Mouse (Mus musculus) thymus, adult 2 months (tissue): ENCODE results near the gene Ikzf3. TPM values are rescaled to one million over a fixed set of nuclear protein-coding genes. Genes with fewer than 3 reads are reported as not detected.

Source experiments
- DNase-seq: peaks from one replicate; pipeline ENCODE4 v3.0.0; 2021
- H3K27ac ChIP-seq: fragments of 200-500 bp; 2 replicates; pipeline ENCODE4 v1.5.1; 2012; ENCODE audit warnings: low read length, control low read depth; ENCODE audit not compliant: control insufficient read depth, insufficient read depth
- H3K27me3 ChIP-seq: fragments of 200-500 bp; 2 replicates; pipeline ENCODE4 v1.6.1; 2012; ENCODE audit warnings: mild to moderate bottlenecking, low read length, moderate library complexity, mixed read lengths; ENCODE audit not compliant: control insufficient read depth, insufficient read depth
- H3K36me3 ChIP-seq: fragments of 200-500 bp; 2 replicates; pipeline ENCODE4 v1.6.1; 2012; ENCODE audit warnings: mild to moderate bottlenecking, low read length, moderate library complexity; ENCODE audit not compliant: control insufficient read depth, insufficient read depth
- H3K4me1 ChIP-seq: fragments of 200-500 bp; replicated peaks from 2 replicates; pipeline ENCODE4 v1.6.1; 2012; ENCODE audit warnings: low read length; ENCODE audit not compliant: control insufficient read depth, insufficient read depth
- H3K4me3 ChIP-seq: fragments of 200-500 bp; 2 replicates; pipeline ENCODE4 v1.5.1; 2012; ENCODE audit warnings: mild to moderate bottlenecking, low read length, control low read depth, moderate library complexity; ENCODE audit not compliant: control insufficient read depth, insufficient read depth
- CTCF ChIP-seq: fragments of 200-500 bp; IDR thresholded peaks from 2 replicates; pipeline ENCODE4 v1.5.1; 2012; ENCODE audit warnings: mild to moderate bottlenecking, control low read depth, low read length, moderate library complexity, borderline replicate concordance; ENCODE audit not compliant: control insufficient read depth, poor library complexity, insufficient read depth; ENCODE audit errors: extremely low read depth
- POLR2A ChIP-seq: fragments of 200-500 bp; IDR thresholded peaks from 2 replicates; pipeline ENCODE4 v1.6.1; 2012; ENCODE audit warnings: mild to moderate bottlenecking, low read length, control low read depth, moderate library complexity; ENCODE audit not compliant: control insufficient read depth, poor library complexity, insufficient read depth; ENCODE audit errors: extremely low read depth
- WGBS: fragments of 180-500 bp; shearing (Covaris S2); methylation state at CpG from one replicate; pipeline ENCODE4 v1.1.7; 2018; 5-methylcytosine and 5-hydroxymethylcytosine counted together
- polyA plus RNA-seq: library from polyadenylated mRNA; depleted of rRNA; stranded (reverse); fragments of >200 nt; gene quantifications from 2 replicates; pipeline ENCODE4 v1.2.3, GENCODE M21; 2012

Ikzf3 gene
- polyA plus RNA-seq, 1 experiment, result 143 TPM

- H3K27ac ChIP-seq, result peak overlapping the region; percentile 100
- TF ChIP-seq CTCF (no peak), POLR2A (no peak)
- no peaks in the 10 kb centered on the region for H3K36me3 ChIP-seq
- no peaks in the 10 kb centered on the region for H3K27me3 ChIP-seq
- DNase-seq, result no peak
- peaks cover 70% of the 10 kb centered on the region for H3K4me1 ChIP-seq
- H3K4me3 ChIP-seq, result no peak overlapping the region
- WGBS, result 76% methylated on average over 9 of the region's 9 CpGs
These were observed 86.0 kb downstream of the Ikzf3 start for GRCm38 (mm10) chr11:98459860-98460259.

DNA sequence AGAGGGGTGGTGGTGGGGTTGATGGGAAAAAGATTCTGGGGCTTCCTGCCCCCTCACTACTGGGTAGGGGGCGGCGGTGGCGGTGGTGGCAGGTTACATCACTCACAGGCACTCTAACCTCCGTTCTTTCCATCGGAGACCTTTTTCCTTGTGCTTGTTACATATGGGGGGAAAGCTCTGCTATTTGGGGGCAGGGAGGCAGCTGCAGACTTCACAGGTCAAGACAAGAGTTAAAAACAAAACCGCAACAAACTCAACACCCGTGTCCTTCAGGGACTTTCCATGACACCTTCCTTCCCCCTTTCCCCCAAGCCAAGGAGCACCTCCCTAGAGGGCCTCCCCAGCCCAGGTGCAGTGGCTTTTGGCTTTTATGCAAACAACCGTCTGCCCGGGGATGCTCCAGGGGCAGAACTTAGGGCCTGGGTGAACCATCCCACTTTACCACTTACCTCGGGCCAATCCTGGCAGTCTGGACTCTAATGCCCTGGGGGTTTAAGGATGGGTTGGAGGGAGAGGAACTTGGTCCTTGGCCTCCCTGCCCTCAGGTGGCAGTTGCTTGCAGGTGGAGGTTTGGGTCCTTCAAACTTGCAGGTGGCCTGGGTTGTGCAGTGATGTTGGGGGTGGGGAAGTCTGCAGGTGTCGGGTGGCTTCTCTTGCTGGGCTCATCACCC lies 86.6 kb downstream of the Ikzf3 start:
- Histone ChIP-seq H3K27ac (peak overlapping the region; percentile 100), H3K36me3 (no peaks in the 10 kb centered on the region), H3K27me3 (no peaks in the 10 kb centered on the region), H3K4me3 (peak overlapping the region; percentile 49), H3K4me1 (peaks cover 64% of the 10 kb centered on the region)
- WGBS, result under 1% methylated on average over 11 of the region's 11 CpGs
- DNase-seq, result peak; percentile 86
- TF ChIP-seq CTCF, result no peak; the same call in 1 of the 2 replicates
- 0 out of 2 replicates have a peak, but pooled peaks have one; percentile 13 for TF ChIP-seq POLR2A

DNA sequence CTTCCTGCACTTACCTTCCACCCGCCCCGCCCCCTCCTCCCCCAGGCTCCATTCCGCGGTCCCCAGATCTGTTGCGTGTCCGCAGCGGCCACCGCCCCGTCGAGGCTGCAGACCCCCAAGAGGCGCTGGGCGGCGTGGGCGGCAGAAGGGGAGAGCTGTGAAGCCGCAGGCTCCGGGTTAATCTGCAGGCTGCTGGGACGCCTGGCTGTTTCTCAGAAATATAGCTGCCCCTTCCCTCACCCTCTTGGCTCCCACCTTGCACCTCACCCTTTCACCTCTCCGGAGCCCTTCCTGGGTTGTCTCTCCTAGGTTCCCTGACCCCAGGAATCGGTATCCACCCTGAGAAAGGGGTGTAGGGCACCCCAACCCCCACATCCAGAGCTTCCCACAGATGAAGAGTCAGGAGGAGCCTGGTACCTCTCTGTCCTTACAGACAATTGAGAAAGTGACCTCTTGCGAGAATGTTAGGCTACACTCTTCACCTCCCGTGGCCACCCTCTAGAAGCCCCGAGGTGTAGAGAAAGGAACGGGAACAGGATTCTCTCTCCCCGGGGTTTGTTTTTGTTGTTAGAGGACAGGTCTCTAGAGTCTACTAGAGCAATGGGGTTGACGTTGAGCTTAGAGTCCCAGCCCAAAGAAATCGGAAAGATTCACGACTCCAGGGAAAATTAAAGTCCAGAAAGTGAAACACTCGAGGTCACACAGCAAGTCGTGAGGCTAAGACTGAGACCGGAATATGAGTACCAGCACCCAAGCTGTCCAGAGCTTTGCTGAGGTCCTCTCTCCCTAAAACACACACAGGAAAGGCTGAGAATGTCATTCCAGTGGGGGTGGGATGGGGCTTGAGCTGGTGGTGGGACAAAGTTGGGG lies 87.5 kb downstream of the Ikzf3 start:
- H3K4me3 ChIP-seq, result peak overlapping the region; percentile 49
- peaks cover 55% of the 10 kb centered on the region for H3K4me1 ChIP-seq
- DNase-seq, result no peak
- no peaks in the 10 kb centered on the region for H3K36me3 ChIP-seq
- H3K27ac ChIP-seq, result peak overlapping the region; percentile 100
- 1% methylated on average over 30 of the region's 30 CpGs for WGBS
- TF ChIP-seq POLR2A (no peak), CTCF (no peak)
- no peaks in the 10 kb centered on the region for H3K27me3 ChIP-seq

DNA sequence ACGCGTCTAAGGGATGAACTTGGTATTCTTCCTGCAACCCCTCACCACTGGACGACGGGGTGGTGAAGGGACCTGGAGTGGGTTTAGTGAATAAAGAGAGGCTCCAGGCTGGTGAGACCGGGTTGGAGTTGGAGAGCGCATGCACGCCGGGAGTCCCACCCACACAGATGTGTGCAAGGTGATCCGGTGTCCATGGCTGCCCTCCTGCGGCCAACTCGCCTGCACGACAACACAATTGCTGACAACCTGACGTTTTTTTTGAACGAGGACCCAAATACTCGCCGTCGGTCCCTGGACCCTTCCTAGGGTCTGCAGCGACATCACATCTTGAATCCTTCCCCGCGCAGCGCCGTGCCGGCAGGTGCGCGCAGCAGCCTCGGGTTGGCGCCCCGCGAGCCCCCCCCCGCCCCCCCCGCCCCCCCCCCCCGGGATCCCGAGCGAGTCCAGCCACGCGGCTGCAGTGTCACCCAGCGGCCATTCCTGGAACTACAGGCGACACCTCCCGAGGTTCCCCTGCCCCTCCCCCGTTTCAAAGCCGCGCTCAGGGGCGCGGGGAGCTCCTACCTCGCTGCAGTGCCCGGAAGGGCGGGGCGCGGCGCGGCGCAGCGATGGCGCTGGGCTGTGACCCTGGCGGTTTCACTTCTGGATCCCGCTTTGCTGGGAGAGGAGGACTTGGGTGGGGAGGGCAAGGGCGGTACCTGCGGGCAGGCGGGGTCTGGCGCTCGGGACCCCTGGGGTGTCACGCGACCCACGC lies 88.3 kb downstream of the Ikzf3 start:
- WGBS, result 1% methylated on average over 63 of the region's 64 CpGs
- peak overlapping the region; percentile 100 for H3K27ac ChIP-seq
- TF ChIP-seq CTCF (peak; percentile 85; the same call in 1 of the 2 replicates), POLR2A (peak; percentile 97)
- H3K4me3 ChIP-seq, result peak overlapping the region; percentile 55
- DNase-seq, result peak; percentile 98
- peaks cover 49% of the 10 kb centered on the region for H3K4me1 ChIP-seq
- no peaks in the 10 kb centered on the region for H3K36me3 ChIP-seq
- no peaks in the 10 kb centered on the region for H3K27me3 ChIP-seq

DNA sequence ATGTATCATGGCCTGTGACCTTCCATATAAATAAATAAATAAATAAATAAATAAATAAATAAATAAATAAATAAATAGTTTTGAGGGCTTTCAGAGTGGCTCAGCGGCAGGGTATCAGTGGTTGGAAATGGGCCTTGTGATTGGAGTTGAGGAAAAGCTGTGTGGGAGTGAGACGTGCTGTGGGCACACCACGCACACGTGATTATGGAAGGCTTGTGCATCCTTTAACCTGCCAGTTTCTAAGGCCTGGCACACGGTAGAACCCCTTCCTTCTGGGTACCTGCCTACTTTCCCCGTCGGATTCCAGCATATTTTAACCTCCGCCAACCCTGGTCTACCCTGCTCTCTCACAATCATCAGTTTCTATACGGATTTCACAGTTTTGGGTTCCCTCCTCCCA lies 88.9 kb downstream of the Ikzf3 start:
- peak overlapping the region; percentile 55 for H3K4me3 ChIP-seq
- no peaks in the 10 kb centered on the region for H3K36me3 ChIP-seq
- peak overlapping the region; percentile 58 for H3K27ac ChIP-seq
- DNase-seq, result no peak
- no peaks in the 10 kb centered on the region for H3K27me3 ChIP-seq
- TF ChIP-seq CTCF (no peak), POLR2A (no peak)
- WGBS, result 26% methylated on average over 9 of the region's 9 CpGs
- H3K4me1 ChIP-seq, result peaks cover 43% of the 10 kb centered on the region

GRCm38 (mm10) chr11:98456545-98456944 lies 89.3 kb downstream of the Ikzf3 start:
- Histone ChIP-seq H3K4me3 (no peak overlapping the region), H3K27me3 (no peaks in the 10 kb centered on the region), H3K27ac (no peak overlapping the region), H3K36me3 (no peaks in the 10 kb centered on the region), H3K4me1 (peaks cover 40% of the 10 kb centered on the region)
- no peak for DNase-seq
- 73% methylated on average over 5 of the region's 5 CpGs for WGBS
- no peak for TF ChIP-seq POLR2A
- TF ChIP-seq CTCF, result no peak
